Mouse (Mus musculus): ENCODE measurements at regions not wholly inside any gene's neighbourhood (a gene's known extent, or its start where the extent isn't known, plus 50 kb on each side); places are given as distances from the start of the nearest gene placed in this dataset.

DNA sequence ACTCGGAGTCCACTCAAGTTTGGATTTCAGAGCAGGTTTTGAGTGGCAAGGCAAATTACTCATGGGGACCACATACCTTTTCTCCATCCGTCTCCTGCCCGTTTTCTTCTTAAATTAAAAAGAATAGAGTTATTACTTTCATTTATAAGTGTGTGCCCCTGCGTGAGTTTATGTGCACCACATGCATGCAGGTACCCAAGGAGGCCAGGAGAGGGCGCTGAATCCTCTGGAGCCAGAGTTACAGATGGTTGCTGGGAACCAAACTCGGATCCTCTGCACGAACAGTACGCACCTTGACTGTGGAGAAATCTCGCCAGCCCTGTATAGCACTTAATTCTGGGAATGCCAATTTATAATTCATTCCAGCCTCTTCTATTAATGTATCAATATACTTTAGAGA is 58.3 kb upstream of the Flt1 start:
- H3K4me2 ChIP-seq (ENCODE audit: low read depth, low read length, poor library complexity, severe bottlenecking): no peak overlapping the region
- DNase-seq (ENCODE audit: low spot score): no peak
- no peak overlapping the region for H3K4me3 ChIP-seq (ENCODE audit: low read depth, low read length)
- no peak overlapping the region for H3K9ac ChIP-seq (replicated peaks; ENCODE audit: low read length, poor library complexity, severe bottlenecking)
- H3K27me3 ChIP-seq (ENCODE audit: insufficient read depth, low read length): 0 out of 2 replicates have a peak, but pooled peaks cover 3% of the 10 kb centered on the region
- 0 out of 2 replicates have a peak, but pooled peaks have one; percentile 3 for TF ChIP-seq CTCF (IDR thresholded peaks at IDR 0.05)
- no peak overlapping the region for H3K27ac ChIP-seq (ENCODE audit: low read depth, low read length)
- ATAC-seq (ENCODE audit: low FRiP score): no peak
- H3K36me3 ChIP-seq (ENCODE audit: insufficient read depth, low read length): no peaks in the 10 kb centered on the region
- 95% methylated on average over 9 of the region's 9 CpGs for WGBS
- H3K9me3 ChIP-seq (ENCODE audit: low read length): no peaks in the 10 kb centered on the region
- H3K4me1 ChIP-seq (ENCODE audit: insufficient read depth, low read length): no peaks in the 10 kb centered on the region

DNA sequence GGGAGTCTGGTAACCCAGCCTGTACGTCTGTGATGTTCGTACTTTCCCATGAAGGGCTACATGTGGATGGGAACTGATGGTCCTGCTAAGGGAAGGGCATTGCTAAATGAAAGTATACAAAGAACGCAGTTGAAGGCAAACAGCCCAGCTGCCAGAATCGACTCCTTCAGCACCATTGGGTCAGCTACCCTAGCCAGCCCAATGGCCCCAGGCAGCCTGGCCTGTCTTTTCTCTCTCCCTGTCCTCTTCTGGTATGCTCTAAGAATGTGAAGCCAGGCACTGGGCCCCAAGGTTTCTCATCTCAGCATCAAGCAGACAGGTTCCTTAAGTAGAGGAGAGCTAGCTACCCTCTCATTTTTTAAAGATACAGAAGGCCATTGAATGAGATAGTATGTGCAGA is 57.7 kb upstream of the Flt1 start:
- TF ChIP-seq CTCF (IDR thresholded peaks at IDR 0.05): no peak
- ATAC-seq (ENCODE audit: low FRiP score): no peak
- Histone ChIP-seq H3K27me3 (ENCODE audit: insufficient read depth, low read length) (0 out of 2 replicates have a peak, but pooled peaks cover 3% of the 10 kb centered on the region), H3K27ac (ENCODE audit: low read depth, low read length) (no peak overlapping the region), H3K4me2 (ENCODE audit: low read depth, low read length, poor library complexity, severe bottlenecking) (no peak overlapping the region), H3K36me3 (ENCODE audit: insufficient read depth, low read length) (no peaks in the 10 kb centered on the region), H3K9ac (replicated peaks; ENCODE audit: low read length, poor library complexity, severe bottlenecking) (no peak overlapping the region), H3K4me3 (ENCODE audit: low read depth, low read length) (no peak overlapping the region), H3K9me3 (ENCODE audit: low read length) (no peaks in the 10 kb centered on the region), H3K4me1 (ENCODE audit: insufficient read depth, low read length) (no peaks in the 10 kb centered on the region)
- DNase-seq (ENCODE audit: low spot score): no peak
- WGBS: 78% methylated on average over 4 of the region's 4 CpGs

DNA sequence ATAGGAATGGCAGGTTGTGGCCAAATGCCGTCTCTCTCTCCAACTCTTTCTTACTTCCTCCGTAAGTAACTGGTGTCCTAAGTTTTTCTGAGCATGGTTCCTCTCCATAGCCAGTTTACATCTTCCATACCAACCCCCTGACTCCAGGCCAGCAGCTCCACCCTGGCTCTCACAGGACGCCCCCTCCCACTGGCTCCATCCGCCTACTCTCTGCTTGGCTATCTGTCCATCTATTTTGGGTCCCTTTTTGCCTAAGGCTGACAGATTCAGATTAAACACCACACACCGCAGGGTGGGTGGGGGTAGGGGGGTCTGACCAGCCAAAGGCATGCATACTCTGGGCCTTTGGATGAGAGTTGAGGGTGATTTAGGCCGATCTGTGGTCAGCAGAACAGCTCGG is 57.0 kb upstream of the Flt1 start:
- WGBS: 39% methylated on average over 7 of the region's 7 CpGs
- ATAC-seq (ENCODE audit: low FRiP score): no peak

DNA sequence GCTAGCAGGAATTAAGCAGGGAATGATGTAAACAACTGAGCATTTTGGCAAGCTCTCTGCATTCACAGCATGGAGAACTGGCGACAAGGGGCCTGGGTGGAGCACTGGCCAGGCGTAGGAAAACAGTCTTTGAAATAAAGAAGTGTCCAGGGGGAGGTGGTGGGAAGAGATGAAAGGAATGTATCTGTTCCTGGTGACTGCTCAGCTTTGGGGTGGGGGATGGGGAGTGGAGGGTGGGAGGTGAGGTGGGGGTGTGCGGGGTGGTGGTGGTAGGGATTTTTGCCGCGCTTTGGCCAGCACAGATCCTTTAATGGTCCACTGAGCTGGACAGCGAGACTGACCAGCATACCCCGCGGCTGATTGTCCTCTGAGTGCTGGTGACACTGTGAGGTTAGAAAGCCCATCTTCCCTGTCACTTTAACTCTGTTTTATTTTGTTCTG is 56.5 kb upstream of the Flt1 start:
- Histone ChIP-seq H3K4me1 (ENCODE audit: insufficient read depth, low read length) (no peaks in the 10 kb centered on the region), H3K4me3 (ENCODE audit: low read depth, low read length) (no peak overlapping the region), H3K36me3 (ENCODE audit: insufficient read depth, low read length) (no peaks in the 10 kb centered on the region), H3K9me3 (ENCODE audit: low read length) (no peaks in the 10 kb centered on the region), H3K9ac (replicated peaks; ENCODE audit: low read length, poor library complexity, severe bottlenecking) (no peak overlapping the region), H3K27me3 (ENCODE audit: insufficient read depth, low read length) (0 out of 2 replicates have a peak, but pooled peaks cover 3% of the 10 kb centered on the region), H3K27ac (ENCODE audit: low read depth, low read length) (no peak overlapping the region), H3K4me2 (ENCODE audit: low read depth, low read length, poor library complexity, severe bottlenecking) (no peak overlapping the region)
- 12% methylated on average over 8 of the region's 8 CpGs for WGBS
- no peak for TF ChIP-seq CTCF (IDR thresholded peaks at IDR 0.05)
- DNase-seq (ENCODE audit: low spot score) (no peak), ATAC-seq (ENCODE audit: low FRiP score) (no peak)

More for the DNA sequence above, 57.0 kb upstream of the Flt1 start:
- Histone ChIP-seq H3K27ac (ENCODE audit: low read depth, low read length) (no peak overlapping the region), H3K4me1 (ENCODE audit: insufficient read depth, low read length) (no peaks in the 10 kb centered on the region), H3K36me3 (ENCODE audit: insufficient read depth, low read length) (no peaks in the 10 kb centered on the region), H3K4me2 (ENCODE audit: low read depth, low read length, poor library complexity, severe bottlenecking) (no peak overlapping the region), H3K4me3 (ENCODE audit: low read depth, low read length) (no peak overlapping the region), H3K27me3 (ENCODE audit: insufficient read depth, low read length) (0 out of 2 replicates have a peak, but pooled peaks cover 3% of the 10 kb centered on the region), H3K9ac (replicated peaks; ENCODE audit: low read length, poor library complexity, severe bottlenecking) (no peak overlapping the region), H3K9me3 (ENCODE audit: low read length) (no peaks in the 10 kb centered on the region)
- no peak for DNase-seq (ENCODE audit: low spot score)
- TF ChIP-seq CTCF (IDR thresholded peaks at IDR 0.05): no peak

DNA sequence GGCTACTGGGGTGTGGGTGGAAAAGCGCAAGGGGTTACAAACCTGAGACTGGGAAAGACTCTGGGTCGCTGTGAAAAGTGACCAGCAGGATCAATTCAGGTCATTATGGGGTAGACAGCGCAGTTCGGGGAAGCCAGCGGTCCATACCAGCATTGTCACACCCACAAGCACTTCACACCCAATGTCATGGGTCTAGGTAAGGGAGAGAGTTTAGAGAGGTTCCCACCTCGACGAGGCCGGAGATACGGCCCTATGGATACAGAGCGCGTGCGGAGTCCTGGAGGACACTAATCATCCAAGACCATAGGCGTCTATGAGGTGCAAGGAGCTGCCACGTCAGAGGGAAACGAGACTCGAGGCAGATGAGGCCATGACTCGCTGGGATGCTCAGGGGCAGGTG is 55.4 kb upstream of the Flt1 start:
- Histone ChIP-seq H3K36me3 (ENCODE audit: insufficient read depth, low read length) (no peaks in the 10 kb centered on the region), H3K27me3 (ENCODE audit: insufficient read depth, low read length) (0 out of 2 replicates have a peak, but pooled peaks cover 3% of the 10 kb centered on the region), H3K9me3 (ENCODE audit: low read length) (no peaks in the 10 kb centered on the region), H3K9ac (replicated peaks; ENCODE audit: low read length, poor library complexity, severe bottlenecking) (no peak overlapping the region), H3K27ac (ENCODE audit: low read depth, low read length) (no peak overlapping the region), H3K4me1 (ENCODE audit: insufficient read depth, low read length) (no peaks in the 10 kb centered on the region), H3K4me3 (ENCODE audit: low read depth, low read length) (no peak overlapping the region), H3K4me2 (ENCODE audit: low read depth, low read length, poor library complexity, severe bottlenecking) (no peak overlapping the region)
- TF ChIP-seq CTCF (IDR thresholded peaks at IDR 0.05): no peak
- no peak for DNase-seq (ENCODE audit: low spot score)
- 94% methylated on average over 17 of the region's 17 CpGs for WGBS
- ATAC-seq (ENCODE audit: low FRiP score): no peak

DNA sequence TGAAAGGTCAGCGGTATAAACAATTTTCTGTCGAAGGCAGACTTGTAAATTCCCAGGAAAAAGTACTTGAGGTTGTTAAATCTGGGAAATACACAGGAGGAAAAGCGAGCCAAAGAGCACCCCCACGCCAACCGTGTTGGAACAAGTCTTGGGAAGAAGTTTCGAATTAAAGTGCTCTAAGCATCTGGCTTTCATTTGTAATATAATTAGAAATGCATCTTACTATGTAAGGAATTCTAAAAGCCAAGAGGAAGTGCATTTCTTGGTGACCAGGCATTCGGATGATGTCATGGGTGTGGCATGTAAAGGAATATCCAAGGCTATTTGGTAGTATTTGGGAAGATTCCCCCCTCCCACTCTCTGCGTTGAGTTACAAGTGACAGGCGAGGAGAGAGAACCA is 52.7 kb upstream of the Flt1 start:
- H3K9ac ChIP-seq (replicated peaks; ENCODE audit: low read length, poor library complexity, severe bottlenecking): no peak overlapping the region
- no peak overlapping the region for H3K27ac ChIP-seq (ENCODE audit: low read depth, low read length)
- no peaks in the 10 kb centered on the region for H3K9me3 ChIP-seq (ENCODE audit: low read length)
- ATAC-seq (ENCODE audit: low FRiP score) (no peak), DNase-seq (ENCODE audit: low spot score) (no peak)
- WGBS: 82% methylated on average over 9 of the region's 9 CpGs
- H3K36me3 ChIP-seq (ENCODE audit: insufficient read depth, low read length): no peaks in the 10 kb centered on the region
- no peak overlapping the region for H3K4me3 ChIP-seq (ENCODE audit: low read depth, low read length)
- 0 out of 2 replicates have a peak, but pooled peaks cover 3% of the 10 kb centered on the region for H3K27me3 ChIP-seq (ENCODE audit: insufficient read depth, low read length)
- no peaks in the 10 kb centered on the region for H3K4me1 ChIP-seq (ENCODE audit: insufficient read depth, low read length)
- no peak for TF ChIP-seq CTCF (IDR thresholded peaks at IDR 0.05)
- H3K4me2 ChIP-seq (ENCODE audit: low read depth, low read length, poor library complexity, severe bottlenecking): no peak overlapping the region

Measured in midbrain, postnatal 0 days (tissue).